Mouse (Mus musculus) CH12.LX (cell line): ENCODE measurements around the gene Dip2b. TPM values are rescaled to one million over a fixed set of nuclear protein-coding genes. Genes with fewer than 3 reads are reported as not detected.
A peak's percentile ranks its signal among the peaks of the same experiment; 100 is the strongest.

Experiments
- DNase-seq: peaks from one replicate; pipeline ENCODE4 v3.0.0-alpha.2; 2013; ENCODE audit errors: extremely low read depth
- H3K27ac ChIP-seq: 2 replicates; pipeline ENCODE4 v1.5.1; 2012; ENCODE audit warnings: low read depth, mild to moderate bottlenecking, control low read depth, moderate library complexity; ENCODE audit not compliant: insufficient read depth
- H3K27me3 ChIP-seq: replicated peaks from 2 replicates; pipeline ENCODE3; 2012; ENCODE audit warnings: inconsistent platforms
- H3K36me3 ChIP-seq, 2 experiments: replicated peaks in 1 of 2; 2 replicates each; pipeline versions ENCODE3 to v1.6.1; 2012; ENCODE audit warnings: inconsistent platforms in 1 of 2, low read length in 1 of 2, mild to moderate bottlenecking in 1 of 2, mixed read lengths in 1 of 2, moderate library complexity in 1 of 2; ENCODE audit not compliant: control insufficient read depth in 1 of 2, insufficient read depth in 1 of 2
- H3K4me1 ChIP-seq, 2 experiments: 2 replicates each; pipeline ENCODE4 v1.6.1; 2012; ENCODE audit warnings: inconsistent platforms in 1 of 2, moderate library complexity in 1 of 2; ENCODE audit not compliant: insufficient read depth in 2 of 2, control insufficient read depth in 1 of 2
- H3K4me2 ChIP-seq: 2 replicates; pipeline ENCODE4 v1.6.1; 2012; ENCODE audit warnings: low read depth, mild to moderate bottlenecking, control low read depth; ENCODE audit not compliant: poor library complexity, insufficient read depth, severe bottlenecking
- H3K4me3 ChIP-seq, 3 experiments: fragments of 150-350 bp in 1 of 3; sonication (generic) in 1 of 3; replicated peaks in 1 of 3; 2 replicates each; pipeline versions ENCODE3 to v1.5.1; 2011 to 2012; ENCODE audit warnings: low read depth in 2 of 3, low read length in 2 of 3, mild to moderate bottlenecking in 2 of 3, moderate library complexity in 2 of 3, control low read depth in 1 of 3, improper control_type of control experiment in 1 of 3, inconsistent platforms in 1 of 3, mixed read lengths in 1 of 3; ENCODE audit not compliant: poor library complexity in 1 of 3
- H3K79me2 ChIP-seq: replicated peaks from 2 replicates; pipeline ENCODE4 v1.6.1; 2012; ENCODE audit warnings: mild to moderate bottlenecking, moderate library complexity; ENCODE audit not compliant: control insufficient read depth, poor library complexity, insufficient read depth, severe bottlenecking; ENCODE audit errors: extremely low read depth
- H3K9ac ChIP-seq: 2 replicates; pipeline ENCODE4 v1.6.1; 2012; ENCODE audit warnings: low read depth, mild to moderate bottlenecking, control low read depth, moderate library complexity; ENCODE audit not compliant: insufficient read depth
- H3K9me3 ChIP-seq: replicated peaks from 2 replicates; pipeline ENCODE3; 2012; ENCODE audit warnings: low read length, inconsistent platforms, mixed read lengths
- BHLHE40 ChIP-seq: IDR thresholded peaks from 2 replicates; pipeline ENCODE4 v1.6.1; 2011; ENCODE audit warnings: mild to moderate bottlenecking, low read depth, low read length, improper control_type of control experiment
- CHD2 ChIP-seq: IDR thresholded peaks from 2 replicates; pipeline ENCODE4 v1.6.1; 2011; ENCODE audit warnings: low read length, improper control_type of control experiment
- CTCF ChIP-seq, 2 experiments: IDR thresholded peaks in 1 of 2; conservative IDR thresholded peaks in 1 of 2; 2 replicates each; pipeline ENCODE4 v1.5.1; 2011 to 2012; ENCODE audit warnings: low read depth in 2 of 2, low read length in 2 of 2, improper control_type of control experiment in 1 of 2, inconsistent platforms in 1 of 2, mild to moderate bottlenecking in 1 of 2, moderate library complexity in 1 of 2
- E2F4 ChIP-seq: IDR thresholded peaks from 2 replicates; pipeline ENCODE4 v1.6.1; 2011; ENCODE audit warnings: low read depth, low read length, improper control_type of control experiment; ENCODE audit not compliant: insufficient replicate concordance
- EP300 ChIP-seq: IDR thresholded peaks from 2 replicates; pipeline ENCODE4 v1.6.1; 2011; ENCODE audit warnings: low read length, improper control_type of control experiment
- ETS1 ChIP-seq: conservative IDR thresholded peaks from 2 replicates; pipeline ENCODE4 v1.6.1; 2012; ENCODE audit warnings: low read depth, mild to moderate bottlenecking, inconsistent platforms, low read length, improper control_type of control experiment, moderate library complexity
- GABPA ChIP-seq: IDR thresholded peaks from 2 replicates; pipeline ENCODE4 v1.6.1; 2012; ENCODE audit warnings: low read depth, low read length, improper control_type of control experiment, inconsistent platforms; ENCODE audit not compliant: insufficient replicate concordance
- HCFC1 ChIP-seq: IDR thresholded peaks from 2 replicates; pipeline ENCODE4 v1.6.1; 2012; ENCODE audit warnings: low read depth, mild to moderate bottlenecking, inconsistent platforms, low read length, improper control_type of control experiment
- IRF4 ChIP-seq: IDR thresholded peaks from 2 replicates; pipeline ENCODE4 v1.6.1; 2014; ENCODE audit warnings: low read depth, mild to moderate bottlenecking, inconsistent platforms, low read length, improper control_type of control experiment
- JUN ChIP-seq: IDR thresholded peaks from 2 replicates; pipeline ENCODE4 v1.6.1; 2011; ENCODE audit warnings: low read depth, mild to moderate bottlenecking, low read length, improper control_type of control experiment, moderate library complexity; ENCODE audit not compliant: insufficient read depth
- JUND ChIP-seq: conservative IDR thresholded peaks from 2 replicates; pipeline ENCODE4 v1.6.1; 2011; ENCODE audit warnings: low read depth, low read length, improper control_type of control experiment
- KAT2A ChIP-seq: IDR thresholded peaks from 2 replicates; pipeline ENCODE4 v1.6.1; 2012; ENCODE audit warnings: low read length, improper control_type of control experiment, inconsistent platforms; ENCODE audit not compliant: insufficient replicate concordance
- MAX ChIP-seq: IDR thresholded peaks from 2 replicates; pipeline ENCODE4 v1.6.1; 2011; ENCODE audit warnings: low read length, improper control_type of control experiment
- MEF2A ChIP-seq: IDR thresholded peaks from 2 replicates; pipeline ENCODE4 v1.6.1; 2014; ENCODE audit warnings: low read depth, mild to moderate bottlenecking, inconsistent platforms, low read length, improper control_type of control experiment, borderline replicate concordance
- MYC ChIP-seq: IDR thresholded peaks from 2 replicates; pipeline ENCODE4 v1.6.1; 2011; ENCODE audit warnings: low read depth, mild to moderate bottlenecking, improper control_type of control experiment, low read length
- PAX5 ChIP-seq: IDR thresholded peaks from 2 replicates; pipeline ENCODE4 v1.6.1; 2012; ENCODE audit warnings: low read length, inconsistent platforms, mixed read lengths
- POLR2A ChIP-seq: IDR thresholded peaks from 2 replicates; pipeline ENCODE4 v1.6.1; 2011; ENCODE audit warnings: low read depth, mild to moderate bottlenecking, improper control_type of control experiment, low read length
- RAD21 ChIP-seq: IDR thresholded peaks from 2 replicates; pipeline ENCODE4 v1.6.1; 2011; ENCODE audit warnings: low read depth, mild to moderate bottlenecking, low read length, improper control_type of control experiment, moderate library complexity
- SMC3 ChIP-seq: IDR thresholded peaks from 2 replicates; pipeline ENCODE4 v1.6.1; 2011; ENCODE audit warnings: low read depth, low read length, improper control_type of control experiment
- TBP ChIP-seq: conservative IDR thresholded peaks from 2 replicates; pipeline ENCODE4 v1.6.1; 2011; ENCODE audit warnings: low read depth, low read length, improper control_type of control experiment
- UBTF ChIP-seq: IDR thresholded peaks from 2 replicates; pipeline ENCODE4 v1.6.1; 2012; ENCODE audit warnings: low read depth, mild to moderate bottlenecking, inconsistent platforms, low read length, improper control_type of control experiment, moderate library complexity
- USF1 ChIP-seq: IDR thresholded peaks from 2 replicates; pipeline ENCODE4 v1.6.1; 2014; ENCODE audit warnings: low read depth, mild to moderate bottlenecking, inconsistent platforms, low read length, improper control_type of control experiment
- USF2 ChIP-seq: conservative IDR thresholded peaks from 2 replicates; pipeline ENCODE4 v1.6.1; 2011; ENCODE audit warnings: low read depth, low read length, improper control_type of control experiment
- ZC3H11A ChIP-seq: IDR thresholded peaks from 2 replicates; pipeline ENCODE4 v1.6.1; 2012; ENCODE audit warnings: low read depth, mild to moderate bottlenecking, inconsistent platforms, low read length, improper control_type of control experiment
- dilution Hi-C: fragments of 300-500 bp; cut with MboI; formaldehyde crosslinking; loops from 2 replicates; pipeline ENCODE4 v1.14.3; 2020; ENCODE audit warnings: low sequenced_read_pairs; ENCODE audit not compliant: extremely low pct_unique_long_range_greater_than_20kb, extremely low pct_ligation_motif_present
- in situ Hi-C: fragments of 300-500 bp; cut with MboI; formaldehyde crosslinking; loops from 3 replicates; pipeline ENCODE4 v1.14.3; 2019; ENCODE audit warnings: low sequenced_read_pairs, low pct_ligation_motif_present, low pct_unique_long_range_greater_than_20kb, mixed read lengths
- polyA plus RNA-seq: library from polyadenylated mRNA; unstranded; fragments of >175 nt; gene quantifications from 2 replicates; pipeline ENCODE4 v1.2.1, GENCODE M21; 2012; ENCODE audit warnings: low read depth; ENCODE audit not compliant: insufficient read length
- total RNA-seq, 2 experiments: library from RNA; depleted of rRNA; stranded (reverse); fragments of 300-350 nt in 1 of 2; fragments of >200 nt in 1 of 2; gene quantifications; 2 replicates each; pipeline ENCODE4 v1.2.3; 2012 to 2014

The Dip2b gene
- total and polyA plus RNA-seq, 3 experiments: 15.7 to 18.2 (median 16.7) TPM

GRCm38 (mm10) chr15:100004677-100005273 lies 33.7 kb upstream of the Dip2b start:
- DNase-seq: peak; percentile 48
- TF ChIP-seq E2F4 (no peak), PAX5 (no peak), MEF2A (peak; percentile 63; the same call in 1 of the 2 replicates), JUND (no peak), IRF4 (peak; percentile 73; the same call in 1 of the 2 replicates), CTCF (conservative IDR thresholded peaks at IDR 0.05 in 1 of 2, IDR thresholded peaks at IDR 0.05 in 1 of 2; ENCODE audit: low read depth in 2 of 2, low read length in 2 of 2) (no peak), SMC3 (no peak), RAD21 (no peak), ETS1 (0 out of 2 replicates have a peak, but pooled peaks have one; percentile 19), JUN (no peak), BHLHE40 (no peak), USF2 (no peak), GABPA (no peak), MAX (no peak), EP300 (peak; percentile 82), KAT2A (no peak), MYC (no peak), POLR2A (no peak), USF1 (no peak), UBTF (no peak), ZC3H11A (no peak), TBP (no peak)
- TF ChIP-seq, all 38 proteins: peak for 4
- H3K36me3 ChIP-seq: peaks cover 48 to 77% of the 10 kb centered on the region in 2 experiments

GRCm38 (mm10) chr15:100006180-100006579 lies 32.3 kb upstream of the Dip2b start:
- Histone ChIP-seq H3K4me3 (no peak overlapping the region), H3K36me3 (peaks cover 55 to 80% of the 10 kb centered on the region in 2 experiments), H3K4me1 (peaks cover 9 to 44% of the 10 kb centered on the region in 2 experiments; a peak in 3 of 4 replicates), H3K27ac (peak overlapping the region; percentile 61), H3K27me3 (no peaks in the 10 kb centered on the region), H3K9ac (no peak overlapping the region), H3K9me3 (no peaks in the 10 kb centered on the region), H3K4me2 (no peak overlapping the region; the same call in 1 of the 2 replicates), H3K79me2 (peaks cover 6% of the 10 kb centered on the region)
- TF ChIP-seq IRF4 (no peak), EP300 (0 out of 2 replicates have a peak, but pooled peaks have one; percentile 7), MEF2A (peak; percentile 61), CHD2 (no peak), HCFC1 (no peak)
- DNase-seq: peak; percentile 54
- dilution Hi-C loops (no loop called here), in situ Hi-C loops (no loop called here)

More at GRCm38 (mm10) chr15:100004677-100005273, 33.7 kb upstream of the Dip2b start:
- dilution Hi-C loops (no loop called here), in situ Hi-C loops (no loop called here)
- H3K27ac ChIP-seq: peak overlapping the region; percentile 32
- H3K9ac ChIP-seq: no peak overlapping the region
- H3K4me2 ChIP-seq: peak overlapping the region; percentile 46
- no peaks in the 10 kb centered on the region for H3K27me3 ChIP-seq
- H3K4me3 ChIP-seq: no peak overlapping the region
- H3K4me1 ChIP-seq: peaks cover 9 to 47% of the 10 kb centered on the region in 2 experiments; a peak in 3 of 4 replicates
- H3K79me2 ChIP-seq: peaks cover 6% of the 10 kb centered on the region
- H3K9me3 ChIP-seq: no peaks in the 10 kb centered on the region
